Mouse (Mus musculus) liver, embryonic 14.5 days (tissue): ENCODE measurements around the gene Cux2. TPM values are rescaled to one million over a fixed set of nuclear protein-coding genes. Genes with fewer than 3 reads are reported as not detected.
A peak's percentile ranks its signal among the peaks of the same experiment; 100 is the strongest.

Experiments
- ATAC-seq: fragments of 200-750 bp; cut with Nextera tagmentation; 2 replicates; pipeline ENCODE4 v1.8.0; 2017; ENCODE audit warnings: moderate number of reproducible peaks, mild to moderate bottlenecking, moderate library complexity; ENCODE audit not compliant: insufficient read depth
- DNase-seq, 3 experiments: peaks; one replicate each; pipeline ENCODE4 v3.0.0-alpha.2; 2012 to 2013; ENCODE audit warnings: low read depth in 3 of 3, low spot score in 3 of 3
- H3K27ac ChIP-seq: fragments of 300-500 bp; sonication (generic); 2 replicates; pipeline ENCODE4 v1.5.1; 2014; ENCODE audit warnings: moderate library complexity, mild to moderate bottlenecking, control low read depth, inconsistent platforms
- H3K27me3 ChIP-seq: fragments of 300-500 bp; sonication (generic); 2 replicates; pipeline ENCODE4 v1.6.1; 2014; ENCODE audit warnings: mild to moderate bottlenecking, low read length, moderate library complexity; ENCODE audit not compliant: control insufficient read depth, insufficient read depth
- H3K36me3 ChIP-seq: fragments of 300-500 bp; sonication (generic); replicated peaks from 2 replicates; pipeline ENCODE4 v1.6.1; 2014; ENCODE audit warnings: low read depth; ENCODE audit not compliant: control insufficient read depth, insufficient read depth
- H3K4me1 ChIP-seq, 2 experiments: fragments of 200-500 bp in 1 of 2; fragments of 300-500 bp in 1 of 2; sonication (generic) in 1 of 2; replicated peaks; 2 replicates each; pipeline ENCODE4 v1.6.1; 2012 to 2014; ENCODE audit warnings: antibody characterized with exemption in 1 of 2, inconsistent platforms in 1 of 2, low read length in 1 of 2; ENCODE audit not compliant: control insufficient read depth in 2 of 2, insufficient read depth in 2 of 2
- H3K4me2 ChIP-seq: fragments of 300-500 bp; sonication (generic); 2 replicates; pipeline ENCODE4 v1.6.1; 2014; ENCODE audit warnings: low read depth, mild to moderate bottlenecking, control low read depth, moderate library complexity
- H3K4me3 ChIP-seq, 2 experiments: fragments of 200-500 bp in 1 of 2; fragments of 300-500 bp in 1 of 2; sonication (generic) in 1 of 2; 2 replicates each; pipeline ENCODE4 v1.5.1; 2012 to 2014; ENCODE audit warnings: low read depth in 2 of 2, low read length in 2 of 2, mild to moderate bottlenecking in 2 of 2, control low read depth in 1 of 2, inconsistent platforms in 1 of 2, moderate library complexity in 1 of 2; ENCODE audit not compliant: insufficient read depth in 1 of 2
- H3K9ac ChIP-seq: fragments of 300-500 bp; sonication (generic); replicated peaks from 2 replicates; pipeline ENCODE4 v1.6.1; 2014; ENCODE audit warnings: mild to moderate bottlenecking, control low read depth, moderate library complexity
- H3K9me3 ChIP-seq: fragments of 300-500 bp; sonication (generic); 2 replicates; pipeline ENCODE4 v1.6.1; 2016; ENCODE audit warnings: low read length, mixed read lengths; ENCODE audit not compliant: control insufficient read depth
- CTCF ChIP-seq: IDR thresholded peaks from 2 replicates; pipeline ENCODE4 v1.5.1; 2016; ENCODE audit warnings: antibody characterized with exemption, low read depth, control low read depth
- EP300 ChIP-seq: IDR thresholded peaks from 2 replicates; pipeline ENCODE4 v1.6.1; 2016; ENCODE audit warnings: antibody characterized with exemption, low read depth
- WGBS: fragments of 180-500 bp; shearing (Covaris S2); extraction: QIAGEN DNeasy Blood & Tissue Kit; methylation state at CpG from one replicate; pipeline ENCODE4 v1.1.7; 2014; ENCODE audit not compliant: insufficient replicate concordance; 5-methylcytosine and 5-hydroxymethylcytosine counted together
- polyA plus RNA-seq, 2 experiments: library from polyadenylated mRNA; depleted of rRNA in 1 of 2; stranded (reverse) in 1 of 2; unstranded in 1 of 2; fragments of >200 nt; fragmentation: Nextera tagmentation in 1 of 2; extraction: Ambion mirVana in 1 of 2; gene quantifications; 2 replicates each; pipeline versions ENCODE4 v1.2.1 to v1.2.3; 2012 to 2014

The Cux2 gene
- polyA plus RNA-seq, 2 experiments = 1.0 to 1.4 TPM

DNA sequence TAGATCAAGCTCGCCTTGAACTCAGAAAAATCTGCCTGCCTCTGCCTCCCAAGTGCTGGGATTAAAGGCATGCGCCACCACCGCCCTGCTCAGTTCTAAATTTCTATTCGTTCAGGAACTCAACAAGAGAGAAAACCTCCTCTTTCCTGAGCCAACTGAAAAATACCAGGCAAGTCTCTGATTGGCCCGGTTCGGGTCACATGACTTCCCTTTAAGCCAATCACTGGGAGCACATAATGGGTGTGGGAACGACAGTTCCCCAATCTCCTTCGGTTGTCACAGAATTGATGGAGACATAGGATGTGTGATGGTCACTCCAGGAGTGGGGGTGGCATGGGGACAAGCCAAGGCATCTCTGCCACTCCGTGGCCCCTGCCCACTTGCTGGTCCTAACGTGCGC lies 24.8 kb downstream of the Cux2 start:
- no peaks in the 10 kb centered on the region for H3K9me3 ChIP-seq
- ATAC-seq (no peak), DNase-seq (no peak)
- H3K9ac ChIP-seq = no peak overlapping the region
- H3K27me3 ChIP-seq = no peaks in the 10 kb centered on the region
- no peak for TF ChIP-seq CTCF
- TF ChIP-seq EP300 = no peak
- no peak overlapping the region for H3K27ac ChIP-seq
- H3K4me2 ChIP-seq = no peak overlapping the region
- no peak overlapping the region for H3K4me3 ChIP-seq
- H3K36me3 ChIP-seq = no peaks in the 10 kb centered on the region
- WGBS = 71% methylated on average over 11 of the region's 11 CpGs
- H3K4me1 ChIP-seq = no peaks in the 10 kb centered on the region; a peak in 1 of 4 replicates

- Histone ChIP-seq H3K9me3 (no peaks in the 10 kb centered on the region), H3K9ac (no peak overlapping the region), H3K4me1 (no peaks in the 10 kb centered on the region; a peak in 1 of 4 replicates), H3K4me2 (peak overlapping the region; percentile 25), H3K27ac (no peak overlapping the region), H3K36me3 (no peaks in the 10 kb centered on the region), H3K4me3 (peak overlapping the region in 1 of 2 experiments; percentile 3; a peak in 2 of 4 replicates), H3K27me3 (no peaks in the 10 kb centered on the region)
- DNase-seq (no peak), ATAC-seq (peak; percentile 26; the same call in 1 of the 2 replicates)
- TF ChIP-seq EP300 (no peak), CTCF (no peak)
- WGBS = 65% methylated on average over 17 of the region's 17 CpGs
Measured at GRCm38 (mm10) chr5:122019288-122019687, 30.6 kb downstream of the Cux2 start.

GRCm38 (mm10) chr5:122017778-122018177 lies 32.1 kb downstream of the Cux2 start:
- Histone ChIP-seq H3K9me3 (no peaks in the 10 kb centered on the region), H3K9ac (no peak overlapping the region), H3K4me3 (no peak overlapping the region), H3K36me3 (no peaks in the 10 kb centered on the region), H3K4me2 (peak overlapping the region; percentile 4; the same call in 1 of the 2 replicates), H3K27ac (no peak overlapping the region), H3K27me3 (no peaks in the 10 kb centered on the region), H3K4me1 (no peaks in the 10 kb centered on the region)
- TF ChIP-seq EP300 (no peak), CTCF (no peak)
- 0 out of 2 replicates have a peak, but pooled peaks have one; percentile 23 for ATAC-seq
- no peak for DNase-seq
- WGBS = 62% methylated on average over 9 of the region's 9 CpGs

DNA sequence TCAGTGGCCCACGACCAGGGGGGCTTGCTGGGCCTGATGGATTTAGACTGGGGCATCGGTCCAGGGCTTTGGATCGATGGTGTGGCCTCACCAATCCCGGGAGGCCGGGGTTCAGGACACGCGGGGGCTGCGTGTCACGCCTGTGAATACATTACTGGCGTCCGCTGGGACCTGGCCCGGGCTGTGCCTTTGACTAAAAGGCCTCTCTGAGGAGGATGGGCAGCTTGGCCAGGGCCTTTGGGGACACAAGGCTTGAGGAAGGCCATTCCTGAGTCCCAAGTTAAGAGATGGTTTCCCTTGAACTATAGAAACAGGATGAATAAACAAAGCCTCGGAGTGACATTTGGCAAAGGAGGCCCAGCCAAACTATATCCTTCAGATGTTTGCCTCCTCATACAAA lies 32.6 kb downstream of the Cux2 start:
- Histone ChIP-seq H3K27me3 (no peaks in the 10 kb centered on the region), H3K36me3 (no peaks in the 10 kb centered on the region), H3K4me3 (no peak overlapping the region), H3K9me3 (no peaks in the 10 kb centered on the region), H3K4me1 (no peaks in the 10 kb centered on the region), H3K27ac (no peak overlapping the region), H3K4me2 (peak overlapping the region; percentile 22; the same call in 1 of the 2 replicates), H3K9ac (no peak overlapping the region)
- TF ChIP-seq EP300 (no peak), CTCF (no peak)
- WGBS = 64% methylated on average over 13 of the region's 13 CpGs
- no peak for DNase-seq
- ATAC-seq = no peak

DNA sequence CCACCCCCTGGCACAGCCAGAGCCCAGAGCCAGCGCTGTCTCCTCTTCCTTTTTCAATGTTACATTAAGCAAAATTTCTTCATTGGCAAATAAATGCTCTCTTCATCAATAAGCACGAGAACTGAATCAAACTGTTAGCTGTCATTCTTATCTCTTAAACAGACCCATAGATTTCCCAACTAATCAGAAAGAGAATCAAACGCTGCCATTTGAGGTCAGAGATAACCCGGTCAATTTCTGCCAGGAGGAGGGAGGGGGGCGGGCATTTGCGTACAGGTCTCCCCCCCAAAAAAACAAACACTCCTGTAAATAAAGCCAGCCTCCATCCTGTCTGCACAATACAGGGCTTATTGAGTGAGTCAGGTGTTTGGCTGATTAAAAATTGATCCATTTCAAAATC lies 33.2 kb downstream of the Cux2 start:
- H3K36me3 ChIP-seq = no peaks in the 10 kb centered on the region
- no peaks in the 10 kb centered on the region for H3K9me3 ChIP-seq
- ATAC-seq (no peak), DNase-seq (no peak)
- H3K4me1 ChIP-seq = no peaks in the 10 kb centered on the region
- H3K9ac ChIP-seq = no peak overlapping the region
- TF ChIP-seq EP300 = no peak
- no peak for TF ChIP-seq CTCF
- no peak overlapping the region for H3K4me3 ChIP-seq
- H3K27me3 ChIP-seq = no peaks in the 10 kb centered on the region
- H3K27ac ChIP-seq = no peak overlapping the region
- no peak overlapping the region for H3K4me2 ChIP-seq
- WGBS = 56% methylated on average over 6 of the region's 6 CpGs
